In the genomic region with DNA sequence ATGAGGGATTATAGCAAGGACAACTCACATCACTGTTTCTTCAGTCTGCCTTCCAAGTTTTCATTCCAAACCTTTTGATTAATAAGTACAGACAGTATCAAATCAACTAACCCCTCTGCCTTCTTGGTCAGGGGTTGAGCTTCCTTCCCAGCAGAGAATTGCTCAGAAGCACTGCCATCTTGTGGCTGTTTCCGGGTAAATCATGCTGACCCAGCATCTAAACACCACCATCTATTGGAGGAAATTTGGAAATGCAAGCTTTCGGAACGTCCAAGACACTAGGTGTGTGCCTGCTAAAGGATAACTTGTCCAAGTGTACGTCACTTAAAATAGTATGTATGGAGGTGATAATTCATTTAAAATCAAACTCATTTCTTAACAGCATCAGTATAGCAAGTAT, we compare ENCODE assay signal across 8 mouse cellular contexts.
DNase-seq lines count a peak whose midpoint lies in the region; ATAC-seq and TF ChIP-seq lines count a peak whose summit lies in the region.

No protein-coding gene starts in this region.

- peak; percentile 41 for DNase-seq in CD4-positive, CD25-positive, alpha-beta regulatory T cell, adult 2 months (ENCODE audit: low read depth, low spot score)
- no peak for DNase-seq in Patski (ENCODE audit: low read depth, low spot score)
- DNase-seq in cerebellum, postnatal 25 days: peak; percentile 53 to 71
- peak; percentile 37 for DNase-seq in gastrocnemius, postnatal 14 days
- peak; percentile 61 for DNase-seq in kidney, postnatal 14 days
- peak; percentile 38 for DNase-seq in ovary, postnatal 36 days (ENCODE audit: low spot score)
- no peak for DNase-seq in spleen, adult 12 weeks (ENCODE audit: low spot score)

- intact Hi-C loops in gastrocnemius, postnatal 14 days (cut with DNase I; ENCODE audit: low total_unique reads): no loop called here

- no peak overlapping the region for H3K27ac ChIP-seq in lung, embryonic 15.5 days

- ATAC-seq in Patski: peak; percentile 77
- peak; percentile 39; the same call in 1 of the 2 replicates for ATAC-seq in lung, embryonic 15.5 days (ENCODE audit: borderline replicate concordance, extremely low read depth, low FRiP score, low TSS enrichment)

- no peak overlapping the region for H3K4me3 ChIP-seq in lung, embryonic 15.5 days

- CTCF ChIA-PET in Patski (lab: Charles Lee): interaction anchor here (0.5 to 1.7 kb wide), 9 partner anchors 11 to 770 kb away, joined by 3 to 6 read pairs (median 3); no protein-coding TSS in a partner anchor

- 11% methylated on average over 4 of the region's 4 CpGs for WGBS in lung, embryonic 15.5 days

- H3K4me1 ChIP-seq in lung, embryonic 15.5 days: peaks cover 7% of the 10 kb centered on the region; the same call in 1 of the 2 replicates

- H3K4me2 ChIP-seq in lung, embryonic 15.5 days: no peak overlapping the region

- no peaks in the 10 kb centered on the region for H3K9me3 ChIP-seq in lung, embryonic 15.5 days

- H3K27me3 ChIP-seq in Patski: peaks cover 34% of the 10 kb centered on the region
- H3K27me3 ChIP-seq in lung, embryonic 15.5 days: no peaks in the 10 kb centered on the region

- no peaks in the 10 kb centered on the region for H3K36me3 ChIP-seq in lung, embryonic 15.5 days

- POLR2A ChIA-PET in Patski (lab: Charles Lee): no interaction called here

- TF ChIP-seq CTCF in Patski (IDR thresholded peaks at IDR 0.05): peak; percentile 95

- in situ Hi-C loops in Patski (cut with MboI; ENCODE audit: low pct_unique_long_range_greater_than_20kb): no loop called here

- no peak overlapping the region for H3K9ac ChIP-seq in lung, embryonic 15.5 days

Comparison
In these comparisons a context has a peak if more than half of its experiments do, and no peak if none do; other contexts are left out.
1. DNase-seq: peak in CD4-positive, CD25-positive, alpha-beta regulatory T cell, adult 2 months (single experiment), cerebellum, postnatal 25 days (2 of 2), gastrocnemius, postnatal 14 days (single experiment), kidney, postnatal 14 days (single experiment) and ovary, postnatal 36 days (single experiment); none in Patski (single experiment) and spleen, adult 12 weeks (single experiment).